Mouse (Mus musculus) intestine, postnatal 0 days (tissue): Measurements from ENCODE around the gene Cdk9. TPM values are rescaled to one million over a fixed set of nuclear protein-coding genes. Genes with fewer than 3 reads are reported as not detected.

Source experiments
- ATAC-seq: fragments of 200-750 bp; cut with Nextera tagmentation; 2 replicates; pipeline ENCODE4 v1.8.0; 2017; ENCODE audit warnings: mild to moderate bottlenecking, moderate TSS enrichment, moderate library complexity
- H3K27ac ChIP-seq: fragments of 300-500 bp; sonication (generic); 2 replicates; pipeline ENCODE4 v1.5.1; 2014; ENCODE audit warnings: mild to moderate bottlenecking, low read depth, low read length, moderate library complexity
- H3K27me3 ChIP-seq: fragments of 300-500 bp; sonication (generic); replicated peaks from 2 replicates; pipeline ENCODE4 v1.6.1; 2014; ENCODE audit warnings: low read length, mixed read lengths; ENCODE audit not compliant: control insufficient read depth, insufficient read depth
- H3K36me3 ChIP-seq: fragments of 300-500 bp; sonication (generic); 2 replicates; pipeline ENCODE4 v1.6.1; 2014; ENCODE audit warnings: mild to moderate bottlenecking, moderate library complexity; ENCODE audit not compliant: control insufficient read depth, insufficient read depth
- H3K4me1 ChIP-seq: fragments of 300-500 bp; sonication (generic); replicated peaks from 2 replicates; pipeline ENCODE4 v1.6.1; 2014; ENCODE audit warnings: antibody characterized with exemption, low read length, mixed read lengths; ENCODE audit not compliant: control insufficient read depth, insufficient read depth
- H3K4me2 ChIP-seq: fragments of 300-500 bp; sonication (generic); replicated peaks from 2 replicates; pipeline ENCODE4 v1.6.1; 2014; ENCODE audit warnings: low read depth, mild to moderate bottlenecking, moderate library complexity
- H3K4me3 ChIP-seq: fragments of 300-500 bp; sonication (generic); 2 replicates; pipeline ENCODE4 v1.5.1; 2014; ENCODE audit warnings: low read depth, low read length
- H3K9ac ChIP-seq: fragments of 300-500 bp; sonication (generic); 2 replicates; pipeline ENCODE4 v1.6.1; 2014; ENCODE audit warnings: mild to moderate bottlenecking, low read depth, low read length
- H3K9me3 ChIP-seq: fragments of 300-500 bp; sonication (generic); 2 replicates; pipeline ENCODE4 v1.6.1; 2016; ENCODE audit warnings: mixed run types; ENCODE audit not compliant: control insufficient read depth
- CTCF ChIP-seq: sonication (generic); IDR thresholded peaks from 2 replicates; pipeline ENCODE4 v1.5.1; 2016; ENCODE audit warnings: low read depth, mild to moderate bottlenecking, control low read depth, antibody characterized with exemption, moderate library complexity
- WGBS: fragments of 180-500 bp; shearing (Covaris S2); extraction: QIAGEN DNeasy Blood & Tissue Kit; methylation state at CpG from one replicate; pipeline ENCODE4 v1.1.7; 2014; 5-methylcytosine and 5-hydroxymethylcytosine counted together
- polyA plus RNA-seq: library from polyadenylated mRNA; unstranded; fragments of >200 nt; fragmentation: Nextera tagmentation; extraction: Ambion mirVana; gene quantifications from 2 replicates; pipeline ENCODE4 v1.2.1, GENCODE M21; 2015

Cdk9 gene
- polyA plus RNA-seq, 1 experiment from 2014 or later: 54.0 TPM

DNA sequence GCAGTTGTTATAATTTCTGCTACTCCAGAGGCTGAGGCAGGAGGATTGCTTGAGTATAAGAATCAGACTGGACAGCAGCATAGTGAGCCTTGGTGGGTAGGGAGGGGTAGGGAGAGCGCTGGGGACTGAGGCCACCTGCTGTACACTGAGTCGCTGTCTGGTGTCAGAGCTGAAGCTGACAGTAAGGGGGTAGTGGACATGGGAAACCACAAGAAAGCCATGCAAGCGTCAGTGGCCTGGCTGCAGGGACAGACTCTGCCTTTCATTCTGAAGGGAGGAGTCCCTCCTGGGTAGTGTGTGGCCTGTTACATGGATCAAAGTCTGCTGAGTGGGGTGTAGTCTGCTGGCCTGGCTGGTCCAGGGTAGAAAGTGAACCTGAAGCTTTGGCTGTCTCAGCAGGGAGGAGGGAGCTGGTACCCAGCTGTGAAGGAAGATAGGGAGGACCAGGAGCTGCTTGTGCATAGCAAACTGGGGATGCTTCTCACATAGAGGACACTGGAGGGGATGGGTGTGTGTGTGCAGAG lies 23.5 kb upstream of the Cdk9 start:
- no peaks in the 10 kb centered on the region for H3K4me1 ChIP-seq
- TF ChIP-seq CTCF: no peak
- H3K27me3 ChIP-seq: peaks cover 10% of the 10 kb centered on the region
- H3K9ac ChIP-seq: no peak overlapping the region; the same call in 1 of the 2 replicates
- no peaks in the 10 kb centered on the region for H3K9me3 ChIP-seq
- H3K4me3 ChIP-seq: no peak overlapping the region
- peak; percentile 49; the same call in 1 of the 2 replicates for ATAC-seq
- no peak overlapping the region for H3K4me2 ChIP-seq
- H3K36me3 ChIP-seq: no peaks in the 10 kb centered on the region
- no peak overlapping the region for H3K27ac ChIP-seq
- 41% methylated on average over 3 of the region's 3 CpGs for WGBS

DNA sequence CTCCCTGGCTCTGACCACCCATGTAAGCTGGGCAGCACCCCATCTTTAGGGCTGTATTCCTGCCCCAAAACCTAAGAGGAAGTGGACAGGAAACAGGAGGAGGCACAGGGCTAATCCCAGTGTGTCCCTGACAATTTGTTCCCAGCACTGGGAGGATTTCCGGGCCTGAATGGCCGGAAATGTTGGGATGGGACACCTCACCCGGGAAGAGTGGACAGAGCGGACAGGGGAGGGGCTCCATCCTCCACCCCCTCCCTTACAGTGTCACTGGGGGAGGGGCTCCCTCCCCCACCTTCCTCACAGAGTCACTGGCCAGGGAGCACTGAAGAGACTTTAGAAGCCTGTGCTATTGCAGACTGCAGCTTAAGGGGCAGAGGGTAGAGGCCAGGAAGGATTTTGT lies 22.1 kb upstream of the Cdk9 start:
- no peak for ATAC-seq
- H3K4me3 ChIP-seq: no peak overlapping the region
- 65% methylated on average over 4 of the region's 4 CpGs for WGBS
- no peaks in the 10 kb centered on the region for H3K36me3 ChIP-seq
- no peak overlapping the region for H3K9ac ChIP-seq
- TF ChIP-seq CTCF: no peak
- no peak overlapping the region for H3K4me2 ChIP-seq
- no peak overlapping the region for H3K27ac ChIP-seq
- peaks cover 5% of the 10 kb centered on the region; the same call in 1 of the 2 replicates for H3K27me3 ChIP-seq
- H3K4me1 ChIP-seq: no peaks in the 10 kb centered on the region
- no peaks in the 10 kb centered on the region for H3K9me3 ChIP-seq

DNA sequence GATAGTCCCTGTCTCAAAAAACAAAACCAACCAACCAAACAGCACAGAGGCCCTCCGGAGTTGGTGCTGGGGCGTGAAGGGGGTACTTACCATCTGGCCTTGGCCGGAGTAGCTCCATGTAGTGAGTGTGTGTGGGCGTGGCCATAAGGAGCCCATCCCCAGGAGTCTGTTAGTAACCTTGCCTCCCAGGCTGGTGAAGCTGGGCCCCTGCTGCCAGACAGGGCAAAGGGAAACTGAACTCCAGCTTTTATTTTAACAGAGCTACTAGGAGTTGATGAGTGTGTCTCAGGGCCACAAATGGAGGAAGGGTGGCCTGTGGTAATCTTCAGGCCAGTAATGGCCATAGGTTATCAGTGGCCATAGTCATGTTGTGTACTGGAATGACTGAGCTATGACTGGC lies 21.6 kb upstream of the Cdk9 start:
- Histone ChIP-seq H3K4me3 (no peak overlapping the region), H3K9ac (no peak overlapping the region), H3K27me3 (0 out of 2 replicates have a peak, but pooled peaks cover under 1% of the 10 kb centered on the region), H3K4me1 (no peaks in the 10 kb centered on the region), H3K36me3 (no peaks in the 10 kb centered on the region), H3K27ac (no peak overlapping the region), H3K9me3 (no peaks in the 10 kb centered on the region), H3K4me2 (no peak overlapping the region)
- ATAC-seq: no peak
- WGBS: 41% methylated on average over 4 of the region's 4 CpGs
- no peak for TF ChIP-seq CTCF

DNA sequence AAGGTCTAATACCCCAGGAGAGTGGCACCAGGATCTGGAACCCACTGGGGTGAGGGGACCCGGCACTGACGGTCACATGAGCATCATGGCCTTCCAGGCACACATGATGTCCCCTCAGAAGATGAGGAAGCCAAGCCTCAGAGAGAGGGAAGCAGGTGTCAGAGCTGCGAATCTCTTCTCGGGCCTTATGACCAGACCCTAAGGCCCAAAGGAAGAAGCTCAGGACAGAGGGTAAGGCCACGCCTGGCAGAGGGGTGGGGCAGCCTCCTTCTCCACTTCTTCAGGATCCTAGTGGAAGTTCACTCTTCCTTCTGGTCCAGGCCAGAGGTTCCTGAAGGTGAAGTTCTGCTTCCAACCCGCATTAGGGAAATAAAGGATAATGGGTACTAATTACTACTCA lies 19.8 kb upstream of the Cdk9 start:
- no peak overlapping the region for H3K4me3 ChIP-seq
- no peaks in the 10 kb centered on the region for H3K27me3 ChIP-seq
- no peaks in the 10 kb centered on the region for H3K36me3 ChIP-seq
- no peak overlapping the region for H3K4me2 ChIP-seq
- no peaks in the 10 kb centered on the region for H3K9me3 ChIP-seq
- H3K9ac ChIP-seq: no peak overlapping the region
- no peak for ATAC-seq
- H3K4me1 ChIP-seq: no peaks in the 10 kb centered on the region
- 71% methylated on average over 6 of the region's 6 CpGs for WGBS
- TF ChIP-seq CTCF: no peak
- no peak overlapping the region for H3K27ac ChIP-seq

DNA sequence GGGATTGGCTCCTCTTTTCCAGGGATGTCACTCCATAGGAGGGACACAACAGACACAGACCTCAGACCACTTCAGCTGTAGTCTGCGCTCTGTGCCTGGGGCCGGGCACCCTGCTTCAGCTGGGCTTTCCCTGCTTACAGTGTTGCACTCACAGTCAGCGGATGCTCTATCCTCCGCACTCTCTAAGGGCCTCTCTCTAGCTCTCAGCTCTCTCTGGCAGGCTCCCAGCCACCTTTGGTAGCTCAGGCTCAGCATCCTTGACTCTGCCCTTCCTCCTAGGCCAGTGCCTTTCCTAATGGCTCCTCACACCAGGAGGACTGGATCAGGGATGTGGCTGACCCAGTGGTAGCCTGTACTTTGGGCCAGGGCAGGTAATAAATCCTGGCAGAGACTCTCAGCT lies 19.0 kb upstream of the Cdk9 start:
- no peaks in the 10 kb centered on the region for H3K9me3 ChIP-seq
- ATAC-seq: no peak
- H3K9ac ChIP-seq: no peak overlapping the region
- no peak for TF ChIP-seq CTCF
- H3K4me3 ChIP-seq: no peak overlapping the region
- H3K27ac ChIP-seq: no peak overlapping the region
- no peaks in the 10 kb centered on the region for H3K36me3 ChIP-seq
- H3K4me1 ChIP-seq: no peaks in the 10 kb centered on the region
- 50% methylated on average over 4 of the region's 4 CpGs for WGBS
- no peak overlapping the region for H3K4me2 ChIP-seq
- H3K27me3 ChIP-seq: no peaks in the 10 kb centered on the region

DNA sequence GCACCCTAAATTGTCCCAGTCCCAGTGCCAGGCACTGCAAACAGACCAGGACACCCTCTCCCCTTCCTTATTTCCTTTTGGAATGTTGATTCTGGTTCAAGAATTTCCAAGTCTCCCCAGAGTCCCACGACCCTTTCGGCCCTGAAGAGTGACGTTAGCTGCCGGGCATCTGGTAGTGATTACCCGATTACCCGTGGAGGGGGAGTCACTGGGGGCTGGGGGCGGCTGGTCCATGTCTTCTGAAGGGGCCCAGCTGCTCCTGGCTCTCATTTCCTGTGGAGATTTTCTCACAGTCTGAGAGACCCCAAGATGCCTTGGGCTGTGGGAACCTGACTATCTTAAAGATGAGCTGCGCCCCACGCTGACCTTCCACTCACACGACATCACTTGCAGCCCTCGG lies 18.0 kb upstream of the Cdk9 start:
- Histone ChIP-seq H3K36me3 (no peaks in the 10 kb centered on the region), H3K4me1 (no peaks in the 10 kb centered on the region), H3K9me3 (no peaks in the 10 kb centered on the region), H3K4me2 (no peak overlapping the region), H3K9ac (no peak overlapping the region; the same call in 1 of the 2 replicates), H3K27me3 (no peaks in the 10 kb centered on the region), H3K27ac (0 out of 2 replicates have a peak overlapping the region, but pooled peaks have one; percentile 28), H3K4me3 (no peak overlapping the region)
- no peak for TF ChIP-seq CTCF
- no peak for ATAC-seq
- 49% methylated on average over 11 of the region's 11 CpGs for WGBS

DNA sequence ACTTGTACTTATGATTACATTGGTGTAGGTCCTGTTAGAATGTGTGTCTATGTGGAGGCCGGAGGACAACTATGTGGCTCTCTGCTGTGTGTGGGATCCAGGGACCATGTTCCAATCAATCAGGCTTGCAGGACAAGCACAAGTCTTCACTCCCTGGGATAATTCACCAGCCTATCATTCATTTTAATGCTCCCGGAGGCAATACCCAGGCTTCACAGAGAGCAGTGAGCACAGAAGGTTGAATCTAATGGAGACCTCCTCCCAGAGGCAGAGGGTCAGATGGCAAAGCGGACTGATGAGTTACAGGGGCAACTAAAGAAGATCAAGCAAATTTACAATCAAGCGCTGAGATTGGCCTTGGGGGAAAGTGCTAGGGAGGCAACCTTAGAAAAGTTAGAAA lies 16.7 kb upstream of the Cdk9 start:
- H3K4me3 ChIP-seq: no peak overlapping the region
- H3K4me1 ChIP-seq: no peaks in the 10 kb centered on the region
- H3K36me3 ChIP-seq: no peaks in the 10 kb centered on the region
- no peak for ATAC-seq
- H3K27ac ChIP-seq: no peak overlapping the region
- no peaks in the 10 kb centered on the region for H3K27me3 ChIP-seq
- H3K4me2 ChIP-seq: peak overlapping the region; percentile 61; the same call in 1 of the 2 replicates
- WGBS: 70% methylated on average over 4 of the region's 4 CpGs
- no peaks in the 10 kb centered on the region for H3K9me3 ChIP-seq
- TF ChIP-seq CTCF: no peak
- no peak overlapping the region for H3K9ac ChIP-seq
